Mouse (Mus musculus): Measurements from ENCODE around the gene Cmss1.

DNA sequence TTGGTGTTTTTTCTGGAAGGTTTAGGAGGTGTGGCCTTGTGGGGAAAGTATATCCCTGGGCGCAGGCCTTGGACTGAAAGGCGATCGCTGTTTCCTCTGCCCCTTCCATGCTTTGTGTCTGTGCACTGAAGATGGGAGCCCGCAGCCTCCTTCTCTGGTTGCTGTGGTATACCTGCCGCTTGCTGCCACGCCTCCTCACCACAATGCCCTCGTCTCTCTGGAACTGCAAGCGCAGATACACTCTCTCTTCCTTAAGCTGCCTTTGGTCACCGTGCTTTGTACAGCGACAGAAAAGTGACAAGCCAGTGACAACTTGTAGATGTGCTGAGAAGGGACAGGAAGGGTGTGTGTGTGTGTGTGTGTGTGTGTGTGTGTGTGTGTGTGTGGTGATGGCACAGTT, 207.1 kb downstream of the Cmss1 start:
- TF ChIP-seq CTCF (IDR thresholded peaks at IDR 0.05; ENCODE audit: low read depth, low read length) (no peak), POLR2A (IDR thresholded peaks at IDR 0.05; ENCODE audit: extremely low read depth, insufficient read depth, low read length) (no peak)
